ENCODE assay signal across 17 mouse cellular contexts in the genomic region with DNA sequence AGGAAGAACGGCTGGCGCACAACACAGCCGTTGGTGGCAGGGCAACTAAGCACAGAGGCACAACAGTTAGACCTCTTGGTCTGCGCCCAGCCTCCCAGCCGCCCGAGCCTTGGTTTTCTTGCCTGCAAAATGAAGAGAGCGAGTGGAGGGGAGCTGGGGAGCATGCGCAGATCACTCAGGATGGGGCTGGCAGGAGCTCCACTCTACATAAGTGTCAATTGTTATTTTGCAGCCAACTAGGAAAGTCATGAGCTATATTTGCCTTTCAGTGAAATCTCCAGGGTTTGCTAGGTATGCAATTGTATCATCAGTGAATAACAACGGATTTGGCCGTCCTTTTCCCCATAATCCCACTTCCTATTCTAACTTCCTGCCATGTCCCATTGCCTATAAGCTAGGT. TPM values are rescaled to one million over a fixed set of nuclear protein-coding genes. Genes with fewer than 3 reads are reported as not detected.
A peak's percentile ranks its signal among the peaks of the same experiment; 100 is the strongest.
DNase-seq lines count a peak whose midpoint lies in the region; ATAC-seq lines count a peak whose summit lies in the region.
"Had no signal": no experiment of that assay in that cellular context is flagged by ENCODE, and none has a peak within 500 bp of the region (broad histone marks: within the 10 kb centered on the region; RNA-seq: fewer than 3 reads in every experiment).

No protein-coding gene starts in this region.

- intact Hi-C loops in heart, postnatal 14 days (cut with DNase I), result no loop called here

- whole genome bisulfite sequencing in hindbrain, embryonic 16.5 days, result 84% methylated on average over 10 of the region's 10 CpGs

- peaks cover 3% of the 10 kb centered on the region; the same call in 1 of the 2 replicates for H3K4me1 ChIP-seq in hindbrain, embryonic 16.5 days (ENCODE audit: control insufficient read depth, insufficient read depth, low read depth, low read length)
- H3K4me1 ChIP-seq: forebrain, embryonic 15.5 days had no signal

- H3K27ac ChIP-seq in hindbrain, embryonic 16.5 days (ENCODE audit: low read depth, low read length), result no peak overlapping the region
- H3K27ac ChIP-seq: forebrain, embryonic 15.5 days had no signal

- no peak overlapping the region for H3K4me2 ChIP-seq in hindbrain, embryonic 16.5 days (ENCODE audit: low read length)
- H3K4me2 ChIP-seq: forebrain, embryonic 15.5 days had no signal

- no peaks in the 10 kb centered on the region for H3K36me3 ChIP-seq in hindbrain, embryonic 16.5 days (ENCODE audit: control insufficient read depth, insufficient read depth, low read length)
- H3K36me3 ChIP-seq: forebrain, embryonic 15.5 days had no signal

- no peak for ATAC-seq in hindbrain, embryonic 16.5 days
- ATAC-seq: forebrain, embryonic 15.5 days; inflammation-experienced regulatory T-cells, adult 6 months had no signal

- no peaks in the 10 kb centered on the region for H3K9me3 ChIP-seq in hindbrain, embryonic 16.5 days (ENCODE audit: control insufficient read depth, low read length)
- H3K9me3 ChIP-seq: forebrain, embryonic 15.5 days had no signal

- H3K4me3 ChIP-seq in hindbrain, embryonic 16.5 days (ENCODE audit: low read length), result no peak overlapping the region
- H3K4me3 ChIP-seq: forebrain, embryonic 15.5 days had no signal

- no peak overlapping the region for H3K9ac ChIP-seq in hindbrain, embryonic 16.5 days (ENCODE audit: low read depth, low read length)
- H3K9ac ChIP-seq: forebrain, embryonic 15.5 days had no signal

- no peaks in the 10 kb centered on the region for H3K27me3 ChIP-seq in hindbrain, embryonic 16.5 days (replicated peaks; ENCODE audit: control insufficient read depth, insufficient read depth, low read length)
- H3K27me3 ChIP-seq: forebrain, embryonic 15.5 days had no signal

- DNase-seq in cerebellum, postnatal 14 days, result peak; percentile 32 to 38
- DNase-seq in cerebellum, adult 8-10 months, result no peak
- peak; percentile 58 for DNase-seq in layer of hippocampus, adult 11-12 months (ENCODE audit: low spot score)
- no peak for DNase-seq in layer of hippocampus, postnatal 14 days (ENCODE audit: low spot score in 2 of 2)
- peak; percentile 69 for DNase-seq in brain, adult 2 months (ENCODE audit: low read depth, low spot score)
- DNase-seq in heart, postnatal 14 days, result peak; percentile 63 to 75
- no peak for DNase-seq in spleen, postnatal 36 days (ENCODE audit: low spot score in 2 of 2)
- DNase-seq: adrenal gland, postnatal 10 days had no signal

RNA-seq across cellular contexts. Expression of a gene that starts 51.6 kb away (rescaled TPM):
- total RNA-seq in layer of hippocampus, postnatal 14 days (2021), result not detected
- not detected for total RNA-seq in heart, postnatal 14 days (2021)
- not detected in 2 replicates for polyA plus RNA-seq in hindbrain, embryonic 16.5 days (2015; fragmentation: Nextera tagmentation; extraction: Ambion mirVana)
- total RNA-seq: adrenal gland, postnatal 10 days; layer of hippocampus, postnatal 25 days; megakaryocyte-erythroid progenitor cell, adult 5-6 weeks; neutrophil, adult 5-6 weeks had no signal
- polyA plus RNA-seq: forebrain, embryonic 15.5 days; heart, embryonic 14.5 days; inflammation-experienced regulatory T-cells, adult 6 months; kidney, embryonic 16.5 days; limb, embryonic 11.5 days had no signal

Comparison
In these comparisons a context has a peak if more than half of its experiments do, and no peak if none do; other contexts are left out.
1. DNase-seq: peak in cerebellum, postnatal 14 days (2 of 2), layer of hippocampus, adult 11-12 months (single experiment), brain, adult 2 months (single experiment) and heart, postnatal 14 days (2 of 2); none in cerebellum, adult 8-10 months (single experiment), layer of hippocampus, postnatal 14 days (0 of 2) and spleen, postnatal 36 days (0 of 2).